Mouse (Mus musculus) brain, adult 2 months (tissue): ENCODE measurements at regions not wholly inside any gene's neighbourhood (a gene's known extent, or its start where the extent isn't known, plus 50 kb on each side); places are given as distances from the start of the nearest gene placed in this dataset.

Experiments
- DNase-seq: peaks from one replicate; pipeline ENCODE4 v3.0.0; 2011; ENCODE audit warnings: low read depth, low spot score

DNA sequence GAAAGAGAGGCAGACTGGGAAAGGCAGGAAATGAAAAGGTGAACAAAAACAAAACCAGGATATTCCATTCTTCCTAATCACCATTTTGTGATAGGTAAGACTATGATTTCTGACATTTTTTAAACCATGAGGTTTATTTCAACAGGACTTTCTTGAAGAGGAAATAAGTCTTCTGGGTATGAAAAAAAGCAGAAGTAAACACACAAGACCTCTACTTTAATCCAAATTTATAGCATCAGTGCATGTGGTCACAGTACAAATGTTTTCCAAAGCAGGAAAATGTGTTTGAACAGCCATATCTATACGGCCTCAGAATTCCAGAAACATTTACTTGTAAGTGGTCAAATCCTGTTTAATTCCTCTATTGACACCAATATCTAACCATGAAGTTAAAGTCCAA, 453.7 kb upstream of the Cylc2 start:
- no peak for DNase-seq

DNA sequence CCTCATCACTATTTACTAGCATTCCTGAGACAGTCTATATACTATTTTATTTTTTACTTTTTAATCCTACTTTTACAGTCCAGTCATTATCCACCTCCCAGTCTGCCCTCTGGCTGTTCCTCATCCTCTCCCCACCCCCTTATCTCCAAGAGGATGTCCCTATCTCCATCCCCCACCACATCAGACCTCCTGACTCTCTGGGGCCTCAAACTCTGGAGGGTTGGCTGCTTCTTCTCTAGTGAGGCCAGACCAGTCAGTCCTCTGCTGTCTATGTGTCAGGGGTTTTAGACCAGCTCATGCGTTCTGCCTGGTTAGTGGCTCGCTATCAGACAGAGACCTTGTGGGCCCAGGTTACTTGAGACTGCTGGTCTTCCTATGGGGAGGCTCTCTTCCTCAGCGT, 452.6 kb upstream of the Cylc2 start:
- no peak for DNase-seq

DNA sequence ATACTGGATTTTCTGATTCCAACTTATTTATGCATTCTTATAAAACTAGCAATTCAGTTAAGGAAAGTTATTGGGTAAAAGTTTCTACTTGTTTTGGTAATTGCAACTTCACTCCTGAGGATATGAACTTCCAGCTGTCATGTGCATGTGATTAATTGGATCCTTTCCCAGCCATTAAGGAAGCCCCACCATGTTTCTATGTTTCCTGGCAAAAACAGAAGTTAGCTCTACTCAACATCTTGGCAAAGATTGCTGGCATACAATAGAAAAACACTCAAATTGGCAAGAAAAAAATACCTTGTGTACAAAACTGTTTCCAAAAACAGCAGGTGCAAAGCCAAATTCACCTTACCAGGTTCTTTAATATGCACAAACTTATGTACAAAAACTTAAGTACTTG, 444.0 kb upstream of the Cylc2 start:
- DNase-seq = peak; percentile 10
